Mouse (Mus musculus) 416B (cell line): ENCODE measurements around the gene Fam213b.

Experiments
- DNase-seq: peaks from one replicate; pipeline ENCODE4 v3.0.0; 2011; ENCODE audit warnings: low read depth

Fam213b gene

DNA sequence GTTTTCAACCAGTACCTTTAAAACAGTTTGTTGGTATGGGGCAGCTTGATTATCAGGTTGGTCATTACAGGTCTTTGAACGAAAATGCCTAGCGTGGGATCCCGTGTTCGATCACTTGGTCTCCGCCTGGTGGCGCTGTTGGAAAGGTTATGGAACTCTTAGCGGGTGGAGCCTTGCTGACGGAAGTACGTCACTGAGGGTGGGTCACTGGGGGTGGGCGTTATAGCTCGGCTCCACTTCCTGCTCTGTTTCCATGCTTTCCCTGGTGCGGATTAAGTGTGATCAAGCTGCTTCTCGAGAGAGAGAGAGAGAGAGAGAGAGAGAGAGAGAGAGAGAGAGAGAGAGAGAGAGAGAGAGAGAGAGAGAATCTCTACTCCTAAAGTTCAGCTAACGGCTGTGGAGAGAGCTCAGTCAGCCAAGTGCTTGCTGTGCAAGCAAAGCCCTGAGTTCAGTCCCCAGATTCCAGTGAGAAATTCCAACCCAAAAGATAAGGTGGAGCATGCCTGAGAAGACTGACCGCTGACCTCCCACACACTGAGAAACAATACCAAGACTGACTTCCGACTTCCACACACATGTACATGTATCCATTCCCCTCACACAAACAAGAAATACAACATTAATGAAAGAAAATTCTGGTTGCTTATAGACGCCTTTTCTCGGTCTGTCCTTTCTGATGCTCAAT is 20.9 kb downstream of the Fam213b start:
- peak; percentile 95 for DNase-seq

GRCm38 (mm10) chr4:154873186-154873585 is 25.7 kb downstream of the Fam213b start:
- no peak for DNase-seq

GRCm38 (mm10) chr4:154871757-154872251 is 27.1 kb downstream of the Fam213b start:
- DNase-seq, result no peak

DNA sequence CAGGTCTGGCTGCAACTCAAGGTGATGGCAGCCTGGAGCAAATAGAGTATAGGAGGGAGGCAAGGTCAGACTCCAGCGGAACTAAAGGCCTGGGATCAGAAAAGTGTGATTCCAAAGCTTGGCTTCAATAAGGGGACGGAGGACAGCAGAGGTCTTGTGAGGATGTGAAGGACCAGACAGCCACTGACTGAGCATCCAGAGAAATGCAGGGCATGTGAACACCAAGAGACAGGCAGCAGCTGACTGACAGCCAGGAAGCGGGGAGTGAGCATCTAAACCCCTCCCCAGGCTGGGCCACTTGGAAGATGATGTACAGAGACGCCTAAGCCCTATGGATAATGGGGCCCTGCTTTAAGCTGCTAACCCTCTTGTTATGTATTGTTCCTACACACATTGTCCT is 28.2 kb downstream of the Fam213b start:
- DNase-seq, result no peak

DNA sequence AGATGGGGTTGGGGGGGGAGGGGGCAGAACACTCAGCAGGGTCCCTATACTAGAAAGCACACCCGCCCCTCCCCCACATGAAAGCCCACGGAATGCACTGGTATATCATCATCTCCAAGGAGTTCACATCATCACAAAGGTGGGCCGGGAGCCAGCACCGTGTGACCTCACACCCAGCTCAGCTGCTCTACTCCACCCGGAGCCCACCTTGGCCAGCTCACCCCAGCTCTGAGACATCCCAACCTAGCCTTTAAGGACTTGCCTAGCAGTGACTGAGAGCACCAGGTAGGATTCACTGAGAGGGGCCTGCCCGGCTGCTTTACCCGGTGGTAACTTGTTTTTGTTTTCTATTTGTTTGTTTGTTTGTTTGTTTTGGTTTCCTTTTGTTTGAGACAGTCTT is 29.5 kb downstream of the Fam213b start, which contains the start of gene Mmel1:
Gene Mmel1 (plus strand): TSS at position 146 of the 400 bp plus-strand sequence.
- no peak for DNase-seq

DNA sequence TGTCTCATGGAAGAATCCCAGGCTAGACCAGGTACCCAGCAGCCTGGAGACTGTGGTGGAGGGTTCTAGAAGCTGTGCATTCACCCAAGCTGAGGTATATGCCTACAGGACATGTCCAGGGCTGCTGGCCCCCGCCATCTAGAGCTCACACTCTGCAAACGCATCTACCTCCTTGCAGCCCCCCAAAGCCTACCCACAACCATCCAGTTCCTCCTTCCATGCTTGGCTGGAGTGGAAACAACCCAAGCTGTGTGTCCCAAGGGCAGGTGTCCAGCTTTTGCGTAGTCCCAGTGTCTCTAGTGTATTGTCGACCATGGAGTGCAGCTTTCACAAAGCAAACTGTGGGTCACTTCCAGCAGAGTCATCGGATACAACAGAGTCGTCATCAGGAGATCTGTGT is 31.7 kb downstream of the Fam213b start:
- DNase-seq, result no peak

DNA sequence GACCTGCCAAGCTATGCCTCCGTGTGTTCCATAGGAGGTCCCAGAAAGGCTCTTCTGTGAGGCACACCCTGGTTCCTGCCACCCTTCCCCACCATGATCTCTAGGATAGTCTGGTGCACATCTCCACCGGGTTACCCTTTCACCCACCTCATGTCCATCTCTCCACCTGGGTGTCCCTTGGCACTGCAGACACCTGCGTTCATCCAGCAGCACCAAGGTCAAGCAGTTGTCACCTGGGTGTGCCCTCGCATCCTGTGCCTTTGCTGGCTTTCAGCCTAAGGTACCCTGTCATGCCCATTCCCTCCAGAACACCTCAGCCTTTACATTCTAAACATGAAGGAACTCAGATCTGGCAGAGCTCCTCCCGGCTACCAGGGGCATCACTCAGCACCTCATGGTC is 32.5 kb downstream of the Fam213b start:
- DNase-seq, result no peak

DNA sequence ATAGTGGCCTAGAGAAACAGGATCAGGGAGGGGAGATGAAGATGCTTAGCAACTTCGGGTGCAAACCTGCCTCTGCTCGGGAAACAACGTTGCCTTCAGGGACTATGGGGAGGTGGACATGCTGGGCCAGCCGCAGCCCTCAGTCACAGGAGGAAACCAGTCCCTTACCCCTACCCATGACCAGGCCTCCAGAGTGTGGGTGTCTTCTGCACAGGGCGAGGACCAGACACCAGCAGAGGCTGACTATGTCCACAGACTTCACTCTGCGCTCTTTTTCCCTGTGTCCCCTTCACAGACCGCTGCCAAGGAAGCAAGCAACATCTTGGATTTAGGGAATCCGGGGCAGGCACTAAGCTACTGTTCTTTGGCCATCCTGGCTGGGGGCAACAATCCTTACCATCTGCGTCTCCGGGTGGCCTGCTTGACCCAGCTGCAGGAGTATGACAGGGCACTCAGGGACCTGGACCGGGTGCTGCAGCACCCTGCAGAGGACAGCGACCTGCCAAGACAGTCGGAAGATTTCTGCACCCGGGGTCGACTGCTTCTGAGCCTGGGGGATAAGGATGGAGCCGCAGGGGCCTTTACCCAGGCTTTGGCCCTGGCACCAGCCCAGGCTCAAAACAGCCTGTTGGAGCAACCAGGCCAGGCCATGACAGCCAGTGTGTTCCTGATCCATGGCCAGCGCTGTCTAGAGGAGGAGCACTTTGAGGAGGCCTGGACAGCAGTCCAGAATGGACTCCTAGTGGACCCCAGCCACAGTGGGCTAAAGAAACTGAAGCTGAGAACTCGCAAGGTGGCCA is 33.8 kb downstream of the Fam213b start:
- no peak for DNase-seq

- DNase-seq, result peak; percentile 74
These were observed 34.6 kb downstream of the Fam213b start for GRCm38 (mm10) chr4:154864271-154864771.

DNA sequence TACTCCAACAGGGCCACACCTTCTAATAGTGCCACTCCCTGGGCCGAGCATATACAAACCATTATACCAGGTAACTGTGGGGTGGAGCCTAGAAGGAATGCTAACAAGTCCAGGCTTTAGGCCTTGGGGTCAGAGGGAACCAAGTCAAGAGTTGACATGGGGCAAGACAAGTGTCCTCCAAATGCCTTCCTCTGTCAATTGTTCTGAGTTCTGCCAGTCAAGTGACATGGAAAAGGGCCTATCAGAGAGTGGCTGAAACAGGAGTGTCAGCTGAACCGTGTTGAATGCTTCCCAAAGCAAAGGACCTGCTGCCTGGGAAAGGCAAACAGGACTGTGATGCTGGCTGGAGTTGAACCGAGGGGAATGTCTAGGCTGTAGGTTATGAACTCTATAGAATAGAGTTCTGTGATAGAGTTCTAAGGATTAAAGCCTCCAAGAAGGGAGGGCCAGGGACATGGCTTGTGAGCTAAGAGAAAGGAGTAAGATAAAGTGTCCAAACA is 35.4 kb downstream of the Fam213b start:
- no peak for DNase-seq

- no peak for DNase-seq
These were observed 37.0 kb downstream of the Fam213b start for GRCm38 (mm10) chr4:154861967-154862366.

GRCm38 (mm10) chr4:154858601-154859000 is 40.3 kb downstream of the Fam213b start:
- DNase-seq, result no peak

DNA sequence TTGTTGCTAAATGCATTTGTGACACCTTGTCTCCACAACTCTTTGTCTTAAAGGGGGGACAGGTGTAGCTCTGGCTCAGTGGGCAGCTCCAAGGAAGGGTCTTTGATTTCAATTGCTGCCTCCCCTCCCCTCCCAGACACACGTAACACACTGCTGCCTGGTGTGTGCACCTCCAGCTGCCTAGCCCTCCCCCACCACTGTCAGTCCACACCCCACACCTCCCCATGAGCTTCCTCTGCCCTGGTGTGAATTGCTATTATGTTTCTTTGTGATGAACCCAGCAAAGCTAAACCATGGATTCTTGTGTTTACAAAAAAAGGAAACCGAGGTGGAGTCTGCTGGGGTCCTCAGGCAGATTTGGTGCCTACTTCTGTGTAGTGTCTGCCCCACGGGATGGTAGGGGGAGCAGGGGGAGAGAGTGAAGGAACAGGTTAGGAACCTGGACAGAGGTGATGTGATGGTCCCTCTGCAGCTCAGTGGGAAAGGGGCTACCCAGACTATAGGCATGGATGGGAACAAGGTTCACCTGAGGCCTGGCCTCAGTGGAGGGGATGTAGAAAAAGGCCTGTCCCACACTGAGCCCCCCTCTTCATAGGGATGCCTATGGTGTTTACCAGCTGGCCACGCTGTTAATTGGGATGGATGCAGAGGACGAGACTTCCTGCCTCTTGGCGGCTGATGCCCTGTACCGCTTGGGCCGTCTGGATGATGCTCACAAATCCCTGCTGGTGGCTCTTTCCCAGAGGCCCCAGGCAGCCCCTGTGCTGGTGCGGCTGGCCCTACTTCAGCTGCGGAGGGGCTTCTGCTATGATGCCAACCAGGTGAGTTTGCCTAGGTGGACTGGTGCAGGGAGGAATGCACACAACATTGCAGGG is 41.3 kb downstream of the Fam213b start:
- no peak for DNase-seq

GRCm38 (mm10) chr4:154856882-154857281 is 42.1 kb downstream of the Fam213b start:
- DNase-seq, result no peak

- DNase-seq, result no peak
These were observed 42.5 kb downstream of the Fam213b start for GRCm38 (mm10) chr4:154856480-154856837.

DNA sequence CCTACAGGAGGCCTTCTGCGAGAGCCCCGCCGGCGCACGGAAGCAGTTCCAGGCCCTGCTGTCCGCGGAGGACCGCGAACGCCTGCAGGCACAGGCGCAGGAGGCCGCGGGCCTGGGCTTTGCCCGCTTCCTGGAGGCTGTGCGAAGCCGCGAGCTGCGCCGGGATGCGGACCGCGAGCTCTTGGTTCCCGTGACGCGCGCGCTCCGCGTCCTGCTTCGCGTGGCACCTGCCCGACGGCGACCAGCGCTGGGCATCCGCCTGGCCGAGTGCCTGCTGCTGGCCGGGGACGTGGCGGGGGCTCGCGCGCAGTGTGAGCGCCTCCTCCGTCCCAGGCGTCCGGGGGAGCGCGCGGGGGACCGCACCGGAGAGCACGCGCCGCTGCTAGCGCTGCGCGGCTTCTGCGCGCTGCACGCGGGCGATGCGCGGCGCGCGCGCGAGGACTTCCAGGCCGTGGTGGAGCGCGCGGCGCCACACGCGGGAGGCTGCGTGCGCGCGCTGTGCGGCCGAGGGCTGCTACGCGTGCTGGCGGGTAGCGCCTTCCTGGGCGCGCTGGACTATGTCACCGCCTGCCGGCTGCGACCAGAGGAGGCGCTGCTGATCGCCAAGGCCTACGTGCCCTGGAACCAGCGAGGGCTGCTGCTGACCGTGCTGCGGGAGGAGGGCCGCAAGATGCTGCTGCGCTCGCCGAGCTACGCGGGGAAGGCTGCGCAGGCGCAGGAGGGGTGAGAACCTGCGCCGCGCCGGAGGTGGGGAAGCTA is 43.0 kb downstream of the Fam213b start:
- DNase-seq, result no peak

DNA sequence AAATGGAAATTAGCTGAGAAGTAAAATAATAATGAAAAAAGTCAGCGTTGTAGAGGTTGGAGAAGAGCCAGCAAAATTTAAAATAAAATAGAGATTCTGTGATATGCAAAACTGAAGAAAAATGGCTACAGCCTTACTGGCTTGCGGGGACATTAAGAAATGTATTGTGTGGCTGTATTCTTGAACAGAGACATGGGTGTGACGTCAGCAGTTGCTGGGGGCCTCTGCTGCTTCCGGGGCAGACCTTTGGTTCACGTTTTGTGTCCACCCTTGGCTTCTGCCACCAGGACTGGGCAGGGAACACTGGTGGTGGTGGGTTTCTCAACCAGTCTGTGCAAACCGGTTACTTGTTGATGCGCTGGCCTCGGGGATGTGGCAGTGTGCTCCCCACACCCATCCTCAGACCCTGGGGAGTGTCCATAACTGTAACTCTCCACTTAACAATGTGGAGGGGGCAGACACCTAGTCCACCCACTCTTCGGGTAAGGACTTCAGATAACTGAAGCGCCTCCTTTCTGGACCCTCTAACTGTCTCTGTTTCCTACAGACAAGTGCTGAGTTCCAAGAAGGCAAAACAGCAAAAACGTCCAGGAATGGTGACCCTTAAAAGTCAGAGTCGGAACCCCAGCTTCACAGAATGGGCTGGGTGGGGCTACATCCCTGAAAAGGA is 44.1 kb downstream of the Fam213b start:
- DNase-seq, result no peak

DNA sequence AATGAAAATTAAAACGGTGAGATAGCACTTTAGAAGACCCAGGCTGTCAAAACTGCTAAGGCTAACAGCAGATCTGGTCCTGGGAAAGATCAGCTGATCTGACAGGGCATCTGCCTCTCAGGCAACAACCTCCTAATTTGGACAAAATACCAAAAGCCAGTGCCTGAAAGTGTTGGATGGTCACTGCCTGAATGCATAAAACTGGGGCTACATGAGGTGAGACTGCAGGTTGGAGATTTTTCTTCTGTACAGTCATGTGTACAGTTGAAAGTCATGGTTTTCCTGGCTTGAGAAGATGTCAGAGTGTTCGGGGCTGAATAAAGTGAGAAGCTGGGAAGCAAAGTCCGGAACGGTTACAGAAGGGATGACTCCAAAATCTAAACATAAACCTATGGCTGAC is 45.1 kb downstream of the Fam213b start:
- no peak for DNase-seq

GRCm38 (mm10) chr4:154852696-154853095 is 46.2 kb downstream of the Fam213b start:
- no peak for DNase-seq
